Mouse (Mus musculus) megakaryocyte, embryonic 14.5 days (primary cell): ENCODE measurements around the gene Il21r. TPM values are rescaled to one million over a fixed set of nuclear protein-coding genes. Genes with fewer than 3 reads are reported as not detected.

Experiments
- H3K27me3 ChIP-seq: replicated peaks from 2 replicates; pipeline ENCODE3; 2012; ENCODE audit warnings: inconsistent platforms
- H3K36me3 ChIP-seq: replicated peaks from 2 replicates; pipeline ENCODE3; 2012; ENCODE audit warnings: low read length, inconsistent platforms, mixed read lengths
- H3K4me1 ChIP-seq: 2 replicates; pipeline ENCODE4 v1.6.1; 2012; ENCODE audit warnings: inconsistent platforms
- H3K4me3 ChIP-seq: replicated peaks from 2 replicates; pipeline ENCODE3; 2012; ENCODE audit warnings: moderate library complexity, mild to moderate bottlenecking, inconsistent platforms
- H3K9me3 ChIP-seq: 2 replicates; pipeline ENCODE4 v1.6.1; 2012; ENCODE audit warnings: inconsistent platforms
- FLI1 ChIP-seq: IDR thresholded peaks from 2 replicates; pipeline ENCODE4 v1.6.1; 2012; ENCODE audit warnings: low read length, inconsistent platforms, mixed read lengths
- GATA1 ChIP-seq: IDR thresholded peaks from 3 replicates; pipeline ENCODE4 v1.6.1; 2012; ENCODE audit warnings: mixed read lengths, low read length, inconsistent platforms, borderline replicate concordance
- polyA plus RNA-seq: library from polyadenylated mRNA; stranded (reverse); fragments of >175 nt; gene quantifications from 2 replicates; pipeline ENCODE4 v1.2.3, GENCODE M21; 2012; ENCODE audit warnings: low replicate concordance; ENCODE audit not compliant: insufficient read depth

Gene Il21r
- polyA plus RNA-seq, 1 experiment = 124 TPM

GRCm38 (mm10) chr7:125607384-125608182 lies 4.4 kb downstream of the Il21r start:
- peak overlapping the region; percentile 33 for H3K4me3 ChIP-seq
- peaks cover 66% of the 10 kb centered on the region for H3K4me1 ChIP-seq
- peaks cover 56% of the 10 kb centered on the region for H3K36me3 ChIP-seq
- peaks cover 8% of the 10 kb centered on the region; the same call in 1 of the 2 replicates for H3K9me3 ChIP-seq
- peaks cover 2% of the 10 kb centered on the region for H3K27me3 ChIP-seq
- TF ChIP-seq GATA1 = no peak
- TF ChIP-seq FLI1 = no peak

DNA sequence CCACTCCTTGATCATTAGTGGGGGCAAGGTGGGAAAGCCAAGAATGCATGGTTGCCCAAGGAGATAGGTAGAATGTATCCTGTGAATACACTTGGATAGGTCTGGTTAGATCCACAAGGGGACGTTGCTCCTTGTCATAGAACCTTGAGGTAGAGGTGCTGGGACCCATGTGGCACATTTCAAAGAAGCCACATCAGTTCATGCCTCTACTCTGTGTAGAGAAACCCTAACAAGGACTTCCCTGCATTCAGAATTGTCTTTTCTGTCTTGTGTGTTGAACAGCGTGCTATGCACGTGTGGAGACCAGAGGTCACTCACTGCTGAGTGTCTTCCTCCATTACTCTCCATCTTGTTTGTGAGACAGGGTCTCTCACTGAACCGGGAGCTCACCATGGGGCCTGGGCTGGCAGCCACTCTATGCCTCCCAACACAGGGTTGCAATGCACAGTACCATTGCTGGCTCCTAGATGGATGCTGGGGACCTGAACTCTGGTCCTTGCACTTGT lies 5.0 kb downstream of the Il21r start:
- peaks cover 56% of the 10 kb centered on the region for H3K36me3 ChIP-seq
- peaks cover 8% of the 10 kb centered on the region; the same call in 1 of the 2 replicates for H3K9me3 ChIP-seq
- H3K4me3 ChIP-seq = peak overlapping the region; percentile 24
- TF ChIP-seq GATA1 (no peak), FLI1 (no peak)
- H3K4me1 ChIP-seq = peaks cover 60% of the 10 kb centered on the region
- H3K27me3 ChIP-seq = peaks cover 2% of the 10 kb centered on the region

GRCm38 (mm10) chr7:125613579-125613978 lies 10.3 kb downstream of the Il21r start:
- Histone ChIP-seq H3K4me1 (peaks cover 38% of the 10 kb centered on the region), H3K27me3 (no peaks in the 10 kb centered on the region), H3K9me3 (peaks cover 8% of the 10 kb centered on the region; the same call in 1 of the 2 replicates), H3K36me3 (peaks cover 40% of the 10 kb centered on the region), H3K4me3 (peak overlapping the region; percentile 79)
- TF ChIP-seq GATA1 = no peak
- TF ChIP-seq FLI1 = no peak

DNA sequence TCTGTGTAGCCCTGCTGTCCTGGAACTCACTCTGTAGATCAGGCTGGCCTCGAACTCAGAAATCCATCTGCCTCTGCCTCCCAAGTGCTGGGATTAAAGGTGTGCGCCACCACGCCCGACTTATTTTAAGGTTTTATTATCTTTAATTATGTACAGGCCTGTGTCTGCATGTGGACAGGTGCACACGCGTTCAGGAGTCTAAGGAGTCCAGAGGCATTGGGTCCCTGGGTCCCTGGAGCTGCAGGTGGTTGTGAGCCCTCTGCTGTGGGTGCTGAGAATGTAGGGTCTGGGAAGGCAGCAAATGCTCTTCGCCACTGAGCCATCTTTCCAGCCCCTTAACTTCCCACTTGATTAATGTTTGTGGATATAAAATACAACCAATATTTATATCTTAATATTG lies 12.2 kb downstream of the Il21r start:
- H3K36me3 ChIP-seq = peaks cover 45% of the 10 kb centered on the region
- TF ChIP-seq FLI1 = no peak
- TF ChIP-seq GATA1 = no peak
- peaks cover 53% of the 10 kb centered on the region for H3K4me1 ChIP-seq
- no peak overlapping the region for H3K4me3 ChIP-seq
- no peaks in the 10 kb centered on the region for H3K9me3 ChIP-seq
- H3K27me3 ChIP-seq = no peaks in the 10 kb centered on the region

DNA sequence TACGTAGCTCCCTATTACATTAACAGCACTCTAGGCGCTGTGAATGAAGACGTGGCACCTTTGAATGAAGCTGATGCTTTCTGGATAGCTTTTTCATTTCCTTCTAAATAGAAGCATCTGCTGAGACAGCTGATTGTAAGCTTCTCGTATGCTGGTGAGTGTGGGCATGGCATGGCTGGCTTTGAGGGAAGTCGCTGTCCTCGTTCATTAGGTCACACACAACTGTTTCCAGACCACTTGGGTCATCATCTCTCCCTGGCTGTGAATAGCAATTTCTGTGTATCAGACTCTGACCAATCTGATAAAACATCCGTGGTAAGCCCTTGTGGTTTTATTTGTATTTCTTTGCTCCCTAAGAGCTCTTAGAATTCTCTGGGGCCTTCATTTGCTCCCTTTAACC lies 14.8 kb downstream of the Il21r start:
- Histone ChIP-seq H3K36me3 (peaks cover 50% of the 10 kb centered on the region), H3K27me3 (no peaks in the 10 kb centered on the region), H3K4me1 (peaks cover 72% of the 10 kb centered on the region), H3K9me3 (no peaks in the 10 kb centered on the region), H3K4me3 (peak overlapping the region; percentile 30)
- no peak for TF ChIP-seq FLI1
- TF ChIP-seq GATA1 = no peak

GRCm38 (mm10) chr7:125620077-125620476 lies 16.8 kb downstream of the Il21r start:
- Histone ChIP-seq H3K27me3 (no peaks in the 10 kb centered on the region), H3K9me3 (no peaks in the 10 kb centered on the region), H3K4me3 (no peak overlapping the region), H3K36me3 (peaks cover 52% of the 10 kb centered on the region), H3K4me1 (peaks cover 80% of the 10 kb centered on the region)
- TF ChIP-seq FLI1 = no peak
- TF ChIP-seq GATA1 = no peak

DNA sequence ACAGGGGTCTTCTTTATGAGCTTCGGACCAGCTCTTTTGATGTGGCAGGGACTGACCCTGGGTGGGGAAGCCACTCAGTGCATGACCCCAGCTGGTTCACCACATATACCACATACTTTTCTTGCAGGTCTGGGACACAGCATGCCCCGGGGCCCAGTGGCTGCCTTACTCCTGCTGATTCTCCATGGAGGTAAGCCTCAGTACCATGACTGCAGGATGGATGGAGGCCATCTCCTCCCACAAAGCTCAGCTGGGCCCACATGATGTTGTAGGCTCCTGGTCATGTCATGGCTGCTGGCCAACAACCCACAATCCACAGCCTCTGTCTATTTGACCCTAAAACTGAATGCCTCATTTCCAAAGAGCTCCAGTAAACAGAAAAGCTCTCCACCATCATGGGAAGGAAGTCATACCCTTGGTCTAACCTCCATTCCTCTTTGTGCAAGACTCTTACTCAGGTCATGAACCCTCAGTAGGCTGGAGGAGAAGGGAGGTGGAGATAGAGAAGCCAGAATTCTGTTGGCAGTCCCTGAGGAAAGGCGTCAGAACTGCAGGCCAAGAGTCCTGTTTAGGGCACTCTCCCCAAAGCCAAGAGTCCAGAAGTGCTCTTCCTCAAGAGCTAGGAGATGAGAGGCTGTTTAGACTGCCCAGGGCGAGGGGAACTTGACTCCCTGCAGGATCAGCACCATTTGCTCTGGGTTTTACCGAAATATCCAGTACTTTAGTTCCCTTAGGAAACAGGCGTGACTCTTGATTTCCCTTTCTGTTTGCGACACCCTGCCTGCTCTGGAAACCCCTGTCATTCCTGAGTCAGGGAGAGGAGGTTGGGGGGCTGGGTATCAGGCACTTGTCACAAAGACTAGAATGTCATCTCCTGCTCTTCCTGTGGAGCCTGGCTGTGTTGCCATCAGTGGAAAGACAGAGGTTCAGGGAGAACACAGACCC lies 19.8 kb downstream of the Il21r start:
- peaks cover 96% of the 10 kb centered on the region for H3K4me1 ChIP-seq
- no peak for TF ChIP-seq FLI1
- TF ChIP-seq GATA1 = no peak
- peak overlapping the region; percentile 66 for H3K4me3 ChIP-seq
- peaks cover 79% of the 10 kb centered on the region for H3K36me3 ChIP-seq
- no peaks in the 10 kb centered on the region for H3K27me3 ChIP-seq
- H3K9me3 ChIP-seq = peaks cover 2% of the 10 kb centered on the region; the same call in 1 of the 2 replicates

DNA sequence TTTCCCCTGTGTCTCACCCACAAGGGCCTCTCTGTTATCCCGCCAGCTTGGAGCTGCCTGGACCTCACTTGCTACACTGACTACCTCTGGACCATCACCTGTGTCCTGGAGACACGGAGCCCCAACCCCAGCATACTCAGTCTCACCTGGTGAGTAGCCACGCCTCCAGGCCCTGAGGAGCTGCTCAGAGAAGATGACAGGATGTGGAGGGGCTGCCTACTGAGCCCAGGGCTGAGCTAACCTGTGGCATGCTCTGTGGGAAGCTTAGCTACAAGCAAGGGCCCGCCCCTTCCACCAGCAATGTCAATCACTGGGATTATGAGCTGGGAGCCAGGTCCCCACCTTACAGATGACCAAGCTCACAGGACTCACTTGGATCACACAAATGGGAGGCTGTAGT lies 22.0 kb downstream of the Il21r start:
- H3K4me3 ChIP-seq = peak overlapping the region; percentile 57
- H3K27me3 ChIP-seq = no peaks in the 10 kb centered on the region
- H3K4me1 ChIP-seq = peaks cover 99% of the 10 kb centered on the region
- TF ChIP-seq FLI1 (no peak), GATA1 (no peak)
- H3K9me3 ChIP-seq = peaks cover 13% of the 10 kb centered on the region
- H3K36me3 ChIP-seq = peaks cover 78% of the 10 kb centered on the region

GRCm38 (mm10) chr7:125625829-125626228 lies 22.6 kb downstream of the Il21r start:
- H3K27me3 ChIP-seq = no peaks in the 10 kb centered on the region
- TF ChIP-seq FLI1 (no peak), GATA1 (no peak)
- H3K36me3 ChIP-seq = peaks cover 76% of the 10 kb centered on the region
- H3K9me3 ChIP-seq = peaks cover 13% of the 10 kb centered on the region
- peak overlapping the region; percentile 73 for H3K4me3 ChIP-seq
- peaks cover 99% of the 10 kb centered on the region for H3K4me1 ChIP-seq
